Mouse (Mus musculus) B cell, adult 2 months (primary cell): Measurements from ENCODE around the gene Galnt14.
A peak's percentile ranks its signal among the peaks of the same experiment; 100 is the strongest.

ENCODE experiments used
- DNase-seq, 2 experiments: peaks; one replicate each; pipeline ENCODE4 v3.0.0; 2022

Galnt14 gene

DNA sequence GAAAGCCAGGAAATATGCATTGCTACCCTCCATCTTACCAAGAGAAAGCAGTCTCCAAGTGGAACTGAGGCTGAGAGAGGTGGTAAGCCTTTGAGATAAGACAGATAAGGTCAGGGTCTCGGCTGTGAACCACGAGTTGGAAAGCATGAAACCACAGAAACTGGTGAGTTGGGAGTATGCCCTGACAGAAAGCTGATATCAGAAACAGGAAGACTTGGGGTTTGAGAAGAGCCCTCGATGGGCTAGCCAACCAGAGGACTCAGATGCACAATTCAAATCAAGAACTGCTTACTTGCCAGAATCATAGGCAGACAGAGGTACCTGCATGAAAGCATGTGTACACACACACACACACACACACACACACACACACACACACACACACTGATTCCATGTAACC, 47.0 kb downstream of the Galnt14 start:
- DNase-seq: no peak

DNA sequence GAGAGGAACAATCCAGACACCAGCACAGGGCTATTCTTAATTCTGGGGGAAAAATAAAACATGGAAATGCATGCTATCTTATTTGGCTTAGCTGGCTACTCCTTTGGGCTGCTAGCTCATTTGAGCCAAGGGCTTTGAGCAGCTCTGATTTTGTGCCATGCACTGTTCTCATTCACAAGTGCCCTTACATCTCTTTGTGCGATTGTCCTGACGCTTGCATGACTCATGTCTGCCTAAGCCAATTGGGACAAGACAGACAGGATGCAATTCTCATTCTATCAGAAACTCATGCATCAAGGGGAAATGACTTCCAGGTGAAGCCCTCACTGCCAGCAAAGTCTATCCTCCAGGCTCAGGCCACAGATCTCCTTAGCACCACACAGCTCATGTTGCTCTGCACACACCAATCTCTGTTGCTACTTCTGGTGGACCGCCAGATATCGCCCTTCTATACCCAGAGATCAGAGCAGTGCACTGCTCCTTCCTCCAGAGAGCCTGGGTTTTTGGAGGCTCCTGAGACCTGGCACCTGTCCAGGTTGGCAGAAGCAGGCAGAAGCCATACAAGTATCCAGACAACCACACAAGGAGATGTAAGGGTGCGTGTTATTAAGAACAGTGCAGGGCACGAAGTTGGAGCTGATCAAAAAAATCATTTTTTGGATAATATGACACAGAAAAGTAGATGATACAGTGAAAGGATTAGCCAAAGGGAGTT, 51.4 kb downstream of the Galnt14 start:
- DNase-seq: no peak

DNA sequence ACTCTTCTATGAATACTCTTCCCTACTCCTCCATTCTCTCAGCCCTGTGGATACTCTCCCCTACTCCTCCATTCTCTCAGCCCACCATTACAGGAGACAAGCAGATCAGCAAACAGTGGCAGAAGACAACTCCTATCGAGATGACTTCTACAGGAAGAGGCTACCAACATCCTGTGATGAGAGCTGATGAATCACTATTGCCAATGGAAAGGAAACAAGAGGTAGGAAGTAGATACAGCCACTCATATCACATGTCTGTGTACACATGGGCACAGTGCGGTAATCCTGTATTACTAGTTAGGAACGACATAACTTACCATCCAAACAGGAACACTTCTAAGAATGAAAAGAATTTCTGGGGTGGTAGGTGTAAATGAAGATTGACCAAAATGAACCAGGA, 53.9 kb downstream of the Galnt14 start:
- DNase-seq: no peak

DNA sequence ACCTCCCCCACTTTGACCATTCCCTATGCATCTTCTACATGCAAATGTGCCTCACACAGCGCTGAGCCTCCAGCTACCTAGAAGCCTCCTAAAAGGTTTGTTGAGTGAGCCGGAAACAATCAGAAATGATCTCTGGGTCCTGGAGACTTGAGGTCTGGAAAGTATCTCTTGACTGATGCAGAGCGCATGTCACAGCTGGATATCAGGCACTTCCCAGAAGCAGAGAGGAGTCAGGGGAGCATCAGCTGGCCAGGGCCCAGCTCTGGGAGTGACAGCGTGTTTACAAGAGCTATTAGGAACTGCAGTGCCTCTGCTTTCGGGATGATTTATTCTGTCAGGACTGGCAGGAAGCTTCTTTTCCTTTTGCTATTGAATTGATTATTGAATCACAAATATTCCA, 56.0 kb downstream of the Galnt14 start:
- DNase-seq: no peak

DNA sequence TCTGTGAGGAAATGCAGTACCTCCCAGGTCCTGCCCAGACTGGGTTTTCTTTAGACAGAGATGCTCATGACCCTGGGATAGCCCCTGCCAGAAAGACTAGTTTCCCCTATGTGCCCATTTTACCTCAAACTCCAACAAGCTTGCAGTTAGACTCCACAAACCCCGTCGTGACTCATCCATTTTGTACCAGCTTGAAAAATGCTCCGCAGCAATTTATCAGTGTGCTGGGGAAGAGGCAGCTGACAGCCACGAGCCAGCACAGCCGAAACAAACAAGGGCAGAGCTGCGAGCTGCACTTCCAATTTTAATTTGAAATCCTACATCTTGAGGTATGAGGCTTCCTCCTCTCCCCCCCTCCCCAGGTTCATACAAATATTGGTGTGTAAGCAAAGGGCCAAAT, 60.9 kb downstream of the Galnt14 start:
- DNase-seq: no peak

DNA sequence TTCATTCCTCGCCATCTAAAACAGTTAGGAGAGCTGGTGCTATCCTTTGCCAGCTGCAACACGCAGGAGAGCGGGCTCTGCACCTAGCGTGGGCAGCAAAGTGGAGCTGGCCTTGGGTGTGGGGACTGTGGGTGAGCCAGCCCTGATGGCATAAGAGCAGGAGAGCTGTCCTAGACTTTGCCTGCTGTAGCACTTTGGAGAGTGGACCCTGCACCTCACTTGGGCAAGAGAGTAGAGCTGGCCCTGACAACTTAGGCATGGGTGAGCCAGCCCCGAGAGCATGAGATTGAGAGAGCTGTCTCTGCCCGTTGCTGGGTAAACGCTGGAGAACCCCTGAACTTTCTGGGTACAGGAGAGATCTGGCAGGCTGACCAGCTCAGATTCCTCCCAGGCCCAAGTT, 68.6 kb downstream of the Galnt14 start:
- no peak for DNase-seq

DNA sequence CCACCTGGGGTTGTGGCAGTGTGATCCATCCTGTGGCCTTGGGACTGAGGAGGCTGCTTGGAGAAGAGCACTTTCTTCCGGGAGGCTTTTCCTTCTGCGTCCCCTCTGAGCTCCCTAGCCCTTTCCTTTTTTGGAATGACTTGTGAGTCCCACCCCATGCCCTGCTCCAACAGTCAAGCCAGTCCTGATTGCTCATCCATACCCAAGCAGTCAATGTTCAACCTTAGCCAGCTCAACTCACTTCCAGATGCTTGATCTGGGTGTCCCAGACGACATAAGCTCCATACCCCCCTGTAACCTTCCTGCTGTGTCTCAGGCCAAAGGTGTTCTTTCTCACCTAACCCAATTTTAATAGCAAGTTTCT, 70.2 kb downstream of the Galnt14 start:
- DNase-seq: no peak

DNA sequence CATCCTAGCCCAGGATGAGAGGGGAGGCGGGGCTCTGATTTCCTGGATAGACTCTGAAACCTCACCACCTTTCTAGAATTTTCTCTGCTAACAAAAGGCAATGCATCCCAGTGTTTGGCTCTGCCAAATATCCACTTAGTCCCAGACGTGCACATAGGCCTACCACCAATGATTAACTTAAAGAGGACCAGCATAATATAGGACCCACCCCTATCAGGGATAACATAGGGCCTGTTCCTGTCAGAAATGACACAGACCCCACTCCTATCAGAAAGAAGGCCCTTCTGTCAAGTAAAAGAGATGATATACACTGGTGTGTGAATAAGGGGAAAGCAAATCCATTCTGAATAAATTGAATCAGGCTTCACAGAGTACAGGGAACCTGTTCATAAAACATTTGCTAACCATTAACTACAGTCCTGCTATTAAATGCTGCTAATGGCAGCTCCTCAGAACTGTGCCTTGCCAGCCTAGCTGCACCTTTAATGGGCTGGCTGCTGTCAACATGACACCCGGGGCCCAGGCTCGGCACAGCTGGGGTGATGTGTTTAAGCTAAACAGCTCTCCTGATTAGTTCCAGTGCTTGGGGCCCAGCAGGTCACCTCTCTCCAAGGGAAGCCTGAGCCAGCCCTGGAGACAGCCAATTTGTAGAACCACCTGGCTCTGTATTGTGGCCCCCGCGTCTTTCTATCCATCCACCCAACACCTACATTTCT, 70.7 kb downstream of the Galnt14 start:
- DNase-seq: no peak

DNA sequence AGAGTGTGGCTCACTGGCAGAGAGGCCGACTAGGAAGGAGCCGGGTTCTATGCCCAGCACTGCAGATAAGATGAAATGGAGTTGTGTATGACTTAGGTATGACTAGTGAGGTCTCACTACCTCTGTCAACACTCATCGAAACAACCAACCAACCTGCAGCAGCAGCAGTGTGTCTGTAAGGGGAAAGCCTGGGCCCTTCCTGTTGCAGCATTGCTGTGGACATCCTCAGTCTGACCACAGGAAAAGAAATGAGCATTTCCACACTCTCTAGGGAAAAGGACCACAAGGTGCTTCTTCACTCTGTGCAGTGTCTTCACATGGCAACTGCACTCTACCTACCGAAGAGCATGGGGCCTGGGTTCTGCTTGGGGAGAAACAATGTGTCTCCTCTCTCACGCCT, 73.3 kb downstream of the Galnt14 start:
- DNase-seq: no peak

DNA sequence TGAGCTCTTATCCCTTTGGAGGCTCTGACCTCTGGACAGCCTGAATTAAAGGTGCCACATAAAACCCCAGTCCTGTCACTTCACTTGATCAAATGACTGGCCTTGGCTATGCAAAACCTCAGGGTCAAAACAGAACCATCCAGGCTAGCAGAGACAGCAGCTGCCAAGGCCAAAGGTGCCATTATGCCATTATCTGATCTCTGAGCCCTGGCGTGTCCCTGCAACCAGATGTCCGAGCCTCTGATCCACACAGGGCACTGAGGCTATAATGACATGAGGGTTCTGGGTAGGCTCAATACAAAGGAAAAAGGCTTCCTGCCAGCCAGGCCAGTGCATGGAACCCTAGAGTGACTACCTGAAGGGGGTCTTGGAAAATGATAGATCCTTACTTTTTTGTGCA, 75.4 kb downstream of the Galnt14 start:
- DNase-seq: no peak

DNA sequence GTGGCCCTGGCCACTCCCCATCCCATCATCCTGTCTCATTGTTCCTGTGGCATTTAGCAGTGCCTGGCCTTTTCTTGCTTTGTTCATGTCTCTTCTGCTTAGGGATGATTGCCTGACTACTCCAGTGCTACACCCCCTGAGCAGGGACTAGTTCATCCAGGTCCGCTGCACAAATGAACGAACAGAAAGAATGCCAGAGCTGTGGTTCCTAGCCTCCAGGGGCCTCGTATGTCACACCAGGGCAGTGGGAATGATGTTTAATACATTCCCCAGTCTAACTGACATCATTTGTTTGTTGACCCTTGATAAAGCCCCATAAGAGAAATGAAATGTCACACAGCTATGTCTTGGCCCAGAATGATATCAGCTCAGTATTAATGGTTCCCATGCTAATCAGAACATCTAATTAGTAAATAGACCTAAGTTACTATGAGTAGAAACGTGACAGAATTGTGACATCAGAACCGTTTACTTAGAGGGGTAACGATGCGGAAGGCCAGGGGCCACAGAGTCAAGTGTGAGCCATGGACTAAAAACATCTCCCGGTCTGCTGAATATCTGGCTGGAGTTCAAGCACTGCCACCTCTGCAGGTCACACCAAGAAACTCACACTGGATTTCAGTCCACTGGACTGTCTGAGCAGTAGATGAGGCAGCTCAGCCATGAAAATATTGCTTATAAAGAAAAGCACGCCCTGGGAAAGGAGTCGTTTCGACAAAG, 76.1 kb downstream of the Galnt14 start:
- no peak for DNase-seq

DNA sequence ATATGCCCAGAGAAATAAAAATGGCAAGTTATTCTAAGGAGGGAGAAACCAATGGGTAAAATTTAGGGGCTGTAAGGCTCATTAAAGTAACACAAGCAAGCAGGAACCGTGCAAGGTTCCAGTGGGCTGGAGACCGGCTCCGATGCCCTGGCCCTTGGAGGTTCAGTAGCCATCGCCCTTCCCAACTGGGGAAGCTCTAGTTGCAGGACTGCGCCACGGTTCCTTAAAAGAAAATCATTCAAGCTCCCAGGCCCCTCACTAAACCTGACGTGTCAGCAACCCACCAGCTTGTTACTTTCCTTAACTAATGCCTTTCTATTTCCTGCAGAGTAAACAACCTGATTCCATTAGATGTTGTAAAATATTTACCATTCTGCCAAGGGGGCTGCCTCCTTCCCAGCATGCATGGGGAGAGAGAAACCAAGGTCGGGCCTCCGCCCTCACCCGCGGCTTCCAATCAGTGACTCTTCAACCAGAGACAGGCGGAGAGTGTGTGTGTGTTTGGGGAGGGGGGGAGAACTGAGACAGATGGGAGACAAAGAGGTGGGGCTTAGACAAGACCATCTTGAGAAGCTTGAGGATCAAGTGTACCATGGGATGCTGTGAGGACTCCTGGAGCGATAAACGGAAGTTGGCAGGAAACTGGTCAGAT, 81.9 kb downstream of the Galnt14 start:
- no peak for DNase-seq

DNA sequence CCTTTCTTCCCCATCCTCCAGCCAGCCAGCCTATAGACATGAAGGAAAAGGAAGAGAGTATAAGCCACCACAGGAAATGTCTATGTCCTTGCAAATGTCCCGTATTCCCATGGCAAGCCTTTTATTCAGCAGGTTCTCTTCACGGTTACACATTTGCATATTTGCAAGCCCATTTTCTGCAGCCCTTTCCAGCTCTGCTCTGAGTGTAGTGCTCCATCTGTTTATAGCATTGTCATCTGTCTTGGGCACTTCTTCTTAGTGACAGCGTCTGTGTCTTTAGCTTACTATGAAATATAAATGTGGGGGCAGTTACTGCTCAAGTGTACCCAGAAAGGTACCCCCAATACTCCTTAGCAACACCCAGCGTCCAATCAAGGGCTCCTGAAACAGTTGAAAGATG, 83.3 kb downstream of the Galnt14 start:
- DNase-seq: no peak

DNA sequence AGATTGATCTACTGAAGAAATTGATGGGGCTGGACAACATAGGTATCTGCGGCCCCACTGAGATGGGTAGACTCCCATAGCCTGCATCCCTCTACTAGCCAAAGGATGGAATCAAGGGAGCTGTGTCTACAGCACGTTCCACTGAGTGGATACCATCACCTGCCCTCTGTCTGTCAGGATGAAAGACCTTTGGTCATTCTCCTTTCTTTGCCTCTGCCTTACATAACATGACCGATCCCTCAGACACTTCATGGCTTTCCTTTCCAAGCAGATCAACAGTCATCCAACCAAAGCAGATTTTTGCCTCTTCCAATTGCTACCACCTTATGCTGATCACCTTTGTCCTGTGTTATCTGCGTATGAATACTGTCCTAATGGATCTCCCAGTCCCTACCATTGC, 90.2 kb downstream of the Galnt14 start:
- DNase-seq: no peak

DNA sequence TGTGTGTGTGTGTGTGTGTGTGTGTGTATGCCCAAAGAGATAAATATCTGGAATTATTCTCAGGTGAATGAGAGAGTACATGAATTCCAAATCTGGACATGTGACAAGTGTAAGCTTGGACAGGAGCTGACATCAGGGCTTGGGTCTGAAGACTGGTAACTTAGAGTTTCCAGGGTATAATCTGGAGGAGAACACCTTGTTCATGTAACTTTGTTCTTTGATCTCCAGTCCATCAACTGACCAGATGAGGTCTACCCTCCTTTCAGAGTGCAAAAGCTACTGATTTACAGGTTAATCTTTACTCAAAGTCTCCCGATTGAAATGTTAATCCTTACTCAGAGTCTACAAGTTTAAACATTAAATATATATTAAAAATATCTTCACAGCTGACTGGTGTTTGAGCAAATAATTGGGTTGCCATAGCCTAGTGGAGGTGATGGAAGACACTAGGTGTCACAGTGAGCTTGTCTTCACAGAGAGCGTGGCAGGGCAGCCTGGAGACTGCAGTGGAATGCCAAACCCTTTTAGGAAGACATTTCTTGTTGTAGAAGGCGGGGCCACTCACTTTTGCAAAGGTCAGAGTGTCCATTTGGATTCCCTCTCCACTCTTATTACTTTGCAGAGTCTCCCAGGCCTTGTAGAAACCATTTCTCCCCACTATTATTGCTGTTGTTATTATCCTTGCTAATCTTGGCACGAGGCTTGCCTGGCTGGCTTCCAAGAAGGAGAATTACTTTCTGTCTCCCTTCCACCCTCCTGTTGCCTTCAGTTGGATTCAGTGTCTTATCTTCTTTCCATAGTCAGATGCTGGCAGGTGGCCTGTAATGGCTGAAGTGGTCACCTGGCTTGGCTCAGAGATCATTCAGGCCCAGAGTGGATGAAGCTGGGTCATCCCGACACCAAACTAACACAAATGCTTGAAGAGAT, 107.4 kb downstream of the Galnt14 start:
- DNase-seq: no peak

DNA sequence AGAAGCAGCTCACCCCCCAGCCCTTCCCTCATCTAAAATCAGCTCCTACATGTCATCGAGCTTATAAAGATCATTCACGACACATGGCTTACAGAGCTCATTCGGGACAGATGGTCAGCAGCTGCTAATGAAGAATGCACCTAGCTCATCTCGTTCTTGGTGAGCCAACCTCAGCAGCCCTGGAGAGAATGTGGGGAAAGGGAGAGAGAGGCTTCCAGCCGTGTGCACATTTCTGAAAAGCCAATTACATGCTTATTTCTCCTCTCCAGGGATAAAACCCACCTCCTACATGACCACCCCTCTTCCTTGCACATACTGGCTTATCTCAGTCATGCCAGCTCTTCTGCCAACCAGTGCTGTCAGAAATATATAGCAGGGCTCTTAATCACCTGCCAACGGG, 110.3 kb downstream of the Galnt14 start:
- DNase-seq: no peak

DNA sequence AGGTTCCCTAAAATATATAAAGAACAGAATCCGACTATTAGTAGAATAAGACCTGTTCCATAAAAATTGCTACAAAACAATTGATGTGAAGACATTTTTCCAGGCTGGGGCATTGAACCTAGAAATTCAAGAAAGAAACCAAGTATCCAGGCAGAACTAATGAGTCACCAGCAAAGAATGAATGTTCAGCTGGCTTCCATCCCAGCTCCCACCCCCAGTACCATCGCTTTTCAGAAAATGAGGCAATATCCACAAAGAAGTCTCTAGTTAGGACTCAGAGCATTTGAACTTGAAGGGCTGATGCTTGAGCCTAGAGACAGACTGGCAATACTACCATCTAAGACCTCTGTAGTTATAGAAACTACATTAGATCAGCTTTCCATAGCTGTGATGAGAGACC, 118.2 kb downstream of the Galnt14 start:
- DNase-seq: no peak

DNA sequence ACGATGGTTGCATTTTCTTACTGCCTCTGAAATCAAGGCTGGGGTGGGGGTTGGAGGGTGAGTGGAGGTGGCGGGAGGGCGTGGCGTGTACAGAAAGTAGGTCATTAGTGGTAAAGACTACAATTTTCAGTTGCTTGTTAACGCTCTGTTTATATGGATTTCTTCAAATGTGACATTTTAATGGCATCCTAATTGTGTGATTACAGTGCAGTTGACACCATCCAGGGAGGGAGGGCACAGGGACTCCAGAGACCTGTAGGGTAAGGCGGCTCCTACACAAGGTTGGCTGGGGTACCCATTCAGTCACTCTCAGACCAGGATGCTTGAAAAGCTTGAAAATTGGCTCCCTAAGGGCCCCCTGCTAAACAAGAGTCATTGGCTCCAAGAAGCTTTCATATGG, 122.7 kb downstream of the Galnt14 start:
- no peak for DNase-seq

DNA sequence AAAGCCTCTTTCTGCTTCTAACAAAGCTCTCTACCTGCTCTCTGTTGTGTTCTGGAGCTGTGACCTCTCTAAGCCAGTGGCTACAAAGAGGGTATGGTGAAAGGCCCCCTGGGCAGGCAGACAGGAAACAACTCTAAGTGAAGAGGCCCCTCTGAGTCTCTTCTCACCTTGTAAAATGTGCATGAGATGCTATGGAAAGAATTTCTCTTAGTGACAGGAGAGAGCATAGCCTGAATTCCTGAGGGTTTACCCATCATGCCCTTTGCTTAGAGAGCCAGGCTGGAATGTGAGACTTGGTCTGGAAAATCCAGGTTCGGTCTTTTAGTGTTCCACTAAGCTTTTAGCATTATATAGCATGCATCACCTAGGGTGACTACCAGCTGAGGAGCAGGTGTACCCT, 136.1 kb downstream of the Galnt14 start:
- no peak for DNase-seq

DNA sequence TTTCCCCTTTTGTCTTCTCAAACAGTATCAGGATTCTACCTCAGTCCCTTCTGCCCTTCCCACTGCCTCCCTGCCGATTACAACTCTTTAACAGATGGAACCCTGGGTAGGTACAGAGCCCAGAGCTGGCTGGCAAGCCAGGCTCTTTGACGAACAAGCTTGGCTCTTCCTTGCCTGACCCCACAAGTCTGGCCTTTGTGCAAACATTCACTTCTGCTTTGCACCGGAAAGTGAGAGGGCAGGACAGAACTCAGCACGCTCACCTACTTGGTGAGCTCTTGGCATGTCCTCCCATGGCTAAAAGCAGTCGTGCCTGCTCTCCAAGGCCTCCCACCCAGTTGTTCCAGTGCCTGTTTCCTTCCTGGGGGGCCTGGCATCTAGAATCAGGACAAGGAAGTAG, 137.4 kb downstream of the Galnt14 start:
- DNase-seq: no peak

DNA sequence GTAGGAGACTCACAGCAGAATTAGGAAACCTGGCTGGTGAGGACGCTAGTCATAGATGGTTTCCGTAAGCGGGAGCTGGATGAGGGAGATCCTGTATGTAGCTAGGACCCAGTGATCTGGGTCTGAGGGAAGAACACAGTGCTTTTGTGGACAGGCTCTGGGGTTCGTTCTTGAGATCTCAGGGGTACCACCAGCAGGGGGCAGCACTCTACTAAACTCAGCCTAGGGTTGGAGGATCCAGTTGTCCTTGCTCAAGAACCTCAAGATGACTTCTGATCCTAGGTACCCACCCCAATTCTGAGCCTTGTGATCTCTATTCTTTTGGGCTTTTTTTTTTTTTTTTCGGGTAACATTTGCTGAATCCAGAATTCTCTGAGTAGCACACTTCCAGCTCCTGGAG, 137.8 kb downstream of the Galnt14 start:
- DNase-seq: peak; percentile 81 to 82

DNA sequence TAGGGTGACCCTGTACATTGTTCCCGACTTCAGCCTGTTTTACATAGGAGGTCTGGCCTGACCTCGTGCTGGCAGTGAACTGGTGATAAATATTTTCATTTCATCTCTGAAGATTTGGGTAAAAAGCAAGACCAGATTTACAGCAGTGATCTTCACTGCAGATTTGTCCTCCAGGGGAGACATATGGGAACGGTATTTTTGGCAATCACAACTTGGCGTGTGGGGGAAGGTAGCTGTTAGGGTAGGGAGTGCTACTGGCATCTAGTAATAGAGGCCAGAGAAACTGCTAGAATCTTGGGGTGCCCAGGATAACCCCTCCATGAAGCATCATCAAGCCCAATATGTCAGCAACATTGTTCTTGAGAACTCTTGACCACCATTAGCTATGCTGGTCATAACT, 138.3 kb downstream of the Galnt14 start:
- no peak for DNase-seq

DNA sequence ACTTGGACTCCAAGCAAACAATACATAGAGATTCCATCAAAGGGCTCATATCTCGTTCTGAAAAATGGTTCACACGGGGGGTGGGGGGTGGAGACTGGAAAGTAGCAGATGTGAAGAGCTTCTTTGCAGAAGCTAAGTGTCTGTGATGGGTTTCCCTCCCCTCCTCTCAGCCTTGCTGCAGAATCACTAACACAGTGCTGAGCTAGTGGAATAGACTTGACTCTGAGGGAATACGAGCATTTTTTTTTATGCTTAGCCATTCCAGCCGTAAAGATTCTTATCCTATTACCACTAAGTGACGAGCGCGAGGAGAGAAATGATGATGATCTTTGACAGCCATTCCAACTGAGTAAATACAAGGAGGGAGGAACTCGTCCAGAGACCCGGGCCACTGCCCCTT, 142.0 kb downstream of the Galnt14 start:
- DNase-seq: no peak
